Mouse (Mus musculus) ES-E14 (cell line): ENCODE results near the gene Urb2. TPM values are rescaled to one million over a fixed set of nuclear protein-coding genes. Genes with fewer than 3 reads are reported as not detected.
"Not testable (repeated sequence)": the region's sequence is repeated elsewhere in the genome, so short reads cannot be mapped to it uniquely, and the experiment has no call there.

Source experiments
- DNase-seq: peaks from one replicate; pipeline ENCODE4 v3.0.0-alpha.2; 2013; ENCODE audit warnings: low read depth, low spot score
- H3K27ac ChIP-seq: 2 replicates; pipeline ENCODE4 v1.5.1; 2012; ENCODE audit warnings: low read depth, mild to moderate bottlenecking, low read length, moderate library complexity, mixed read lengths; ENCODE audit not compliant: poor library complexity, insufficient read depth, severe bottlenecking
- H3K36me3 ChIP-seq: 2 replicates; pipeline ENCODE4 v1.6.1; 2012; ENCODE audit warnings: mild to moderate bottlenecking, low read length, moderate library complexity, mixed read lengths; ENCODE audit not compliant: control insufficient read depth, poor library complexity, insufficient read depth, severe bottlenecking
- H3K4me1 ChIP-seq, 2 experiments: fragments of 150-350 bp in 1 of 2; sonication (generic) in 1 of 2; 2 replicates each; pipeline ENCODE4 v1.6.1; 2012; ENCODE audit warnings: low read length in 2 of 2, mild to moderate bottlenecking in 1 of 2, mixed read lengths in 1 of 2; ENCODE audit not compliant: control insufficient read depth in 2 of 2, insufficient read depth in 2 of 2, poor library complexity in 1 of 2
- H3K4me3 ChIP-seq, 2 experiments: fragments of 150-350 bp in 1 of 2; sonication (generic) in 1 of 2; 2 replicates each; pipeline ENCODE4 v1.5.1; 2012; ENCODE audit warnings: low read length in 2 of 2, low read depth in 1 of 2, mild to moderate bottlenecking in 1 of 2, mixed read lengths in 1 of 2; ENCODE audit not compliant: insufficient read depth in 1 of 2, poor library complexity in 1 of 2, severe bottlenecking in 1 of 2
- H3K9ac ChIP-seq: 2 replicates; pipeline ENCODE4 v1.6.1; 2012; ENCODE audit warnings: low read depth, mild to moderate bottlenecking, low read length, mixed read lengths; ENCODE audit not compliant: poor library complexity, insufficient read depth, severe bottlenecking
- H3K9me3 ChIP-seq: fragments of 150-350 bp; sonication (generic); 2 replicates; pipeline ENCODE4 v1.6.1; 2012; ENCODE audit warnings: low read depth, mild to moderate bottlenecking, low read length; ENCODE audit not compliant: control insufficient read depth, insufficient read depth
- CHD2 ChIP-seq: IDR thresholded peaks from 2 replicates; pipeline ENCODE4 v1.6.1; 2014; ENCODE audit warnings: mild to moderate bottlenecking, low read depth, low read length, inconsistent platforms
- HCFC1 ChIP-seq: IDR thresholded peaks from 2 replicates; pipeline ENCODE4 v1.6.1; 2012; ENCODE audit warnings: low read length, inconsistent platforms, borderline replicate concordance; ENCODE audit not compliant: insufficient read depth
- MAFK ChIP-seq: IDR thresholded peaks from 2 replicates; pipeline ENCODE4 v1.6.1; 2014; ENCODE audit warnings: mild to moderate bottlenecking, low read depth, low read length, inconsistent platforms; ENCODE audit not compliant: insufficient read depth
- ZC3H11A ChIP-seq: IDR thresholded peaks from 2 replicates; pipeline ENCODE4 v1.6.1; 2012; ENCODE audit warnings: low read depth, mild to moderate bottlenecking, inconsistent platforms, low read length, borderline replicate concordance
- ZNF384 ChIP-seq: IDR thresholded peaks from 2 replicates; pipeline ENCODE4 v1.6.1; 2012; ENCODE audit warnings: low read depth, low read length, inconsistent platforms
- in situ Hi-C, 2 experiments: fragments of 600-800 bp; cut with MboI; formaldehyde crosslinking; loops; one replicate each; pipeline ENCODE4 v1.15.1; 2025; ENCODE audit warnings: low sequenced_read_pairs in 2 of 2, inconsistent platforms in 1 of 2; ENCODE audit not compliant: unreplicated experiment in 2 of 2
- total RNA-seq: library from RNA; depleted of rRNA; stranded (reverse); fragments of 300-350 nt; gene quantifications from 2 replicates; pipeline ENCODE4 v1.2.3, GENCODE M21; 2012

The Urb2 gene
- total RNA-seq, 1 experiment: 80.0 TPM

- DNase-seq: peak; percentile 37
- H3K4me1 ChIP-seq: peaks cover 9 to 11% of the 10 kb centered on the region in 2 experiments
Observed at GRCm38 (mm10) chr8:124019782-124020181, 1.5 kb upstream of the Urb2 start.

GRCm38 (mm10) chr8:124020439-124021236 is 670 bp upstream of the Urb2 start:
- Histone ChIP-seq H3K9me3 (no peaks in the 10 kb centered on the region), H3K4me1 (peaks cover 6 to 8% of the 10 kb centered on the region in 2 experiments), H3K9ac (peak overlapping the region; percentile 99), H3K4me3 (peak overlapping the region; percentile 98 to 99), H3K36me3 (peaks cover 11% of the 10 kb centered on the region), H3K27ac (peak overlapping the region; percentile 98)
- in situ Hi-C loops: no loop called here
- DNase-seq: peak; percentile 31
- no peak for TF ChIP-seq ZC3H11A
- TF ChIP-seq CHD2: no peak
- TF ChIP-seq HCFC1: no peak
- TF ChIP-seq MAFK: no peak
- TF ChIP-seq ZNF384: no peak

More at GRCm38 (mm10) chr8:124019782-124020181, 1.5 kb upstream of the Urb2 start:
- in situ Hi-C loops: no loop called here
- H3K36me3 ChIP-seq: peaks cover 10% of the 10 kb centered on the region
- no peak overlapping the region; the same call in 1 of the 2 replicates for H3K27ac ChIP-seq
- no peaks in the 10 kb centered on the region for H3K9me3 ChIP-seq
- TF ChIP-seq CHD2: no peak
- TF ChIP-seq ZC3H11A: no peak
- TF ChIP-seq ZNF384: no peak
- peak overlapping the region; percentile 98 for H3K4me3 ChIP-seq
- H3K9ac ChIP-seq: peak overlapping the region; percentile 80

- H3K9ac ChIP-seq, H3K4me1 ChIP-seq, H3K9me3 ChIP-seq, H3K4me3 ChIP-seq, H3K27ac ChIP-seq, DNase-seq, in situ Hi-C loops: not testable (repeated sequence)
- H3K36me3 ChIP-seq: peaks cover 45% of the 10 kb centered on the region
Observed at GRCm38 (mm10) chr8:124026265-124026664, 5.0 kb downstream of the Urb2 start.

- Histone ChIP-seq H3K4me1 (no peaks in the 10 kb centered on the region), H3K4me3 (no peak overlapping the region), H3K27ac (no peak overlapping the region), H3K36me3 (peaks cover 47% of the 10 kb centered on the region), H3K9me3 (no peaks in the 10 kb centered on the region), H3K9ac (no peak overlapping the region)
- in situ Hi-C loops: no loop called here
- TF ChIP-seq ZNF384 (no peak), MAFK (no peak), ZC3H11A (no peak)
- DNase-seq: no peak
Observed at GRCm38 (mm10) chr8:124027831-124028230, 6.5 kb downstream of the Urb2 start.

GRCm38 (mm10) chr8:124033400-124033799 is 12.1 kb downstream of the Urb2 start:
- Histone ChIP-seq H3K4me3 (no peak overlapping the region), H3K27ac (no peak overlapping the region), H3K9ac (no peak overlapping the region), H3K4me1 (no peaks in the 10 kb centered on the region), H3K9me3 (no peaks in the 10 kb centered on the region), H3K36me3 (peaks cover 58% of the 10 kb centered on the region)
- in situ Hi-C loops: no loop called here
- DNase-seq: no peak
- TF ChIP-seq ZNF384 (peak; percentile 96), MAFK (no peak), HCFC1 (no peak)
